11 mouse cellular contexts compared by ENCODE assay signal in genomic region chr11:61487936-61488335, GRCm38 (mm10). TPM values are rescaled to one million over a fixed set of nuclear protein-coding genes. Genes with fewer than 3 reads are reported as not detected.
DNase-seq lines count a peak whose midpoint lies in the region; ATAC-seq and TF ChIP-seq lines count a peak whose summit lies in the region.
"Had no signal": no experiment of that assay in that cellular context is flagged by ENCODE, and none has a peak within 500 bp of the region (broad histone marks: within the 10 kb centered on the region; RNA-seq: fewer than 3 reads in every experiment).

No protein-coding gene starts in this region.

- no peak overlapping the region for H3K9ac ChIP-seq in forebrain, embryonic 14.5 days (ENCODE audit: low read length)
- peak overlapping the region; percentile 22; the same call in 1 of the 2 replicates for H3K9ac ChIP-seq in lung, embryonic 16.5 days (ENCODE audit: low read length)
- no peak overlapping the region for H3K9ac ChIP-seq in stomach, postnatal 0 days (ENCODE audit: low read length)
- H3K9ac ChIP-seq: midbrain, embryonic 13.5 days had no signal

- TF ChIP-seq EP300 in stomach, postnatal 0 days (optimal IDR thresholded peaks at IDR 0.05): no peak

- peaks cover 43% of the 10 kb centered on the region for H3K4me1 ChIP-seq in forebrain, embryonic 14.5 days (ENCODE audit: control insufficient read depth, insufficient read depth, low read length)
- peaks cover 72% of the 10 kb centered on the region for H3K4me1 ChIP-seq in forebrain, embryonic 10.5 days
- H3K4me1 ChIP-seq in lung, embryonic 16.5 days (replicated peaks; ENCODE audit: control insufficient read depth, insufficient read depth, low read length): peaks cover 11% of the 10 kb centered on the region
- H3K4me1 ChIP-seq in limb, embryonic 10.5 days: peaks cover 76% of the 10 kb centered on the region
- peaks cover 4% of the 10 kb centered on the region; the same call in 1 of the 2 replicates for H3K4me1 ChIP-seq in stomach, postnatal 0 days (replicated peaks; ENCODE audit: control insufficient read depth, insufficient read depth)

- 84% methylated on average over 7 of the region's 7 CpGs for WGBS in forebrain, embryonic 14.5 days
- 85% methylated on average over 7 of the region's 7 CpGs for WGBS in forebrain, embryonic 10.5 days
- WGBS in lung, embryonic 16.5 days: 80% methylated on average over 7 of the region's 7 CpGs
- 94% methylated on average over 7 of the region's 7 CpGs for WGBS in limb, embryonic 10.5 days
- 78% methylated on average over 7 of the region's 7 CpGs for WGBS in stomach, postnatal 0 days

- peaks cover 54% of the 10 kb centered on the region for H3K36me3 ChIP-seq in forebrain, embryonic 14.5 days (ENCODE audit: control insufficient read depth, insufficient read depth, low read length)
- peaks cover 66% of the 10 kb centered on the region for H3K36me3 ChIP-seq in forebrain, embryonic 10.5 days (replicated peaks)
- peaks cover 44% of the 10 kb centered on the region for H3K36me3 ChIP-seq in lung, embryonic 16.5 days (ENCODE audit: control insufficient read depth, insufficient read depth, low read length)
- H3K36me3 ChIP-seq in limb, embryonic 10.5 days: peaks cover 67% of the 10 kb centered on the region
- peaks cover 15% of the 10 kb centered on the region for H3K36me3 ChIP-seq in stomach, postnatal 0 days (ENCODE audit: control insufficient read depth, insufficient read depth, low read length)

- no peaks in the 10 kb centered on the region for H3K9me3 ChIP-seq in forebrain, embryonic 14.5 days (replicated peaks; ENCODE audit: control insufficient read depth, low read length)
- H3K9me3 ChIP-seq in forebrain, embryonic 10.5 days: no peaks in the 10 kb centered on the region
- no peaks in the 10 kb centered on the region for H3K9me3 ChIP-seq in lung, embryonic 16.5 days (ENCODE audit: control insufficient read depth, low read length)
- no peaks in the 10 kb centered on the region for H3K9me3 ChIP-seq in limb, embryonic 10.5 days (replicated peaks)
- no peaks in the 10 kb centered on the region for H3K9me3 ChIP-seq in stomach, postnatal 0 days (ENCODE audit: control insufficient read depth, low read length)
- H3K9me3 ChIP-seq: midbrain, embryonic 13.5 days had no signal

- no peaks in the 10 kb centered on the region for H3K27me3 ChIP-seq in forebrain, embryonic 14.5 days (replicated peaks; ENCODE audit: control insufficient read depth, insufficient read depth, low read length)
- no peaks in the 10 kb centered on the region for H3K27me3 ChIP-seq in forebrain, embryonic 10.5 days (ENCODE audit: poor library complexity, severe bottlenecking)
- no peaks in the 10 kb centered on the region for H3K27me3 ChIP-seq in lung, embryonic 16.5 days (ENCODE audit: control insufficient read depth, insufficient read depth, low read depth, low read length)
- no peaks in the 10 kb centered on the region for H3K27me3 ChIP-seq in limb, embryonic 10.5 days (ENCODE audit: low read depth, poor library complexity, severe bottlenecking)
- no peaks in the 10 kb centered on the region for H3K27me3 ChIP-seq in stomach, postnatal 0 days (ENCODE audit: control insufficient read depth, insufficient read depth, low read length)
- H3K27me3 ChIP-seq: midbrain, embryonic 13.5 days had no signal

- DNase-seq in forebrain, embryonic 14.5 days (ENCODE audit: low spot score): no peak
- DNase-seq in forebrain, embryonic 10.5 days (ENCODE audit: extremely low spot score, low spot score): no peak
- no peak for DNase-seq in lung, adult 18-20 months
- DNase-seq in limb, embryonic 10.5 days (ENCODE audit: low spot score): no peak
- DNase-seq in stomach, postnatal 0 days (ENCODE audit: low spot score): no peak
- no peak for DNase-seq in adrenal gland, postnatal 10 days
- DNase-seq: kidney, adult 9 months had no signal

- no peak for TF ChIP-seq CTCF in stomach, postnatal 0 days (IDR thresholded peaks at IDR 0.05; ENCODE audit: low read depth)

- H3K4me3 ChIP-seq in forebrain, embryonic 14.5 days (ENCODE audit: low read depth, low read length): no peak overlapping the region
- no peak overlapping the region for H3K4me3 ChIP-seq in forebrain, embryonic 10.5 days
- H3K4me3 ChIP-seq in lung, embryonic 16.5 days (ENCODE audit: low read length): peak overlapping the region; percentile 57
- no peak overlapping the region for H3K4me3 ChIP-seq in limb, embryonic 10.5 days
- no peak overlapping the region for H3K4me3 ChIP-seq in stomach, postnatal 0 days (ENCODE audit: low read depth, low read length)
- H3K4me3 ChIP-seq: midbrain, embryonic 13.5 days had no signal

- ATAC-seq in forebrain, embryonic 14.5 days: no peak
- ATAC-seq in lung, embryonic 16.5 days (ENCODE audit: low read depth): no peak
- ATAC-seq in stomach, postnatal 0 days (ENCODE audit: low FRiP score, low TSS enrichment): no peak
- ATAC-seq in megakaryocyte, adult 5-6 weeks (ENCODE audit: poor library complexity, severe bottlenecking): no peak
- ATAC-seq: midbrain, embryonic 13.5 days had no signal

- H3K4me2 ChIP-seq in forebrain, embryonic 14.5 days (ENCODE audit: low read length): no peak overlapping the region
- peak overlapping the region; percentile 35 for H3K4me2 ChIP-seq in lung, embryonic 16.5 days (ENCODE audit: low read depth, low read length)
- no peak overlapping the region for H3K4me2 ChIP-seq in stomach, postnatal 0 days (replicated peaks; ENCODE audit: low read depth)
- H3K4me2 ChIP-seq: midbrain, embryonic 13.5 days had no signal

- peak overlapping the region; percentile 68 for H3K27ac ChIP-seq in forebrain, embryonic 14.5 days (ENCODE audit: low read depth, low read length)
- H3K27ac ChIP-seq in forebrain, embryonic 10.5 days: no peak overlapping the region
- H3K27ac ChIP-seq in lung, embryonic 16.5 days (ENCODE audit: low read length): peak overlapping the region; percentile 97
- 0 out of 2 replicates have a peak overlapping the region, but pooled peaks have one; percentile 97 for H3K27ac ChIP-seq in limb, embryonic 10.5 days
- peak overlapping the region; percentile 92; the same call in 1 of the 2 replicates for H3K27ac ChIP-seq in stomach, postnatal 0 days (replicated peaks)
- H3K27ac ChIP-seq: midbrain, embryonic 13.5 days had no signal

RNA-seq across cellular contexts. Expression of gene Mfap4, which starts 2.7 kb away (rescaled TPM):
- polyA plus RNA-seq in forebrain, embryonic 14.5 days (2014; fragmentation: Nextera tagmentation; extraction: Ambion mirVana): 51.6 and 65.7 TPM in 2 replicates
- polyA plus RNA-seq in forebrain, embryonic 10.5 days (2016; fragmentation: Nextera tagmentation; extraction: Ambion mirVana): 50.9 and 53.9 TPM in 2 replicates
- polyA plus RNA-seq in lung, embryonic 16.5 days (2015; fragmentation: Nextera tagmentation; extraction: Ambion mirVana): 1,630 and 1,660 TPM in 2 replicates
- 124 and 208 TPM in 2 replicates for polyA plus RNA-seq in limb, embryonic 10.5 days (2016; fragmentation: Nextera tagmentation; extraction: Ambion mirVana)
- polyA plus RNA-seq in stomach, postnatal 0 days (2015; fragmentation: Nextera tagmentation; extraction: Ambion mirVana): 174 and 184 TPM in 2 replicates
- not detected in 2 replicates for total RNA-seq in megakaryocyte, adult 5-6 weeks (2015)
- not detected in 2 replicates for total RNA-seq in megakaryocyte, adult 5-6 weeks (2017)
- 10 to 100 TPM; 61.8 to 75.9 TPM for total RNA-seq in adrenal gland, postnatal 10 days (2021)

RNA-seq across cellular contexts. Expression of gene Mapk7, which starts 6.3 kb away (rescaled TPM):
- polyA plus RNA-seq in forebrain, embryonic 14.5 days (2014; fragmentation: Nextera tagmentation; extraction: Ambion mirVana): 59.0 and 75.8 TPM in 2 replicates
- polyA plus RNA-seq in forebrain, embryonic 10.5 days (2016; fragmentation: Nextera tagmentation; extraction: Ambion mirVana): 82.8 and 84.4 TPM in 2 replicates
- polyA plus RNA-seq in lung, embryonic 16.5 days (2015; fragmentation: Nextera tagmentation; extraction: Ambion mirVana): 59.6 and 61.8 TPM in 2 replicates
- 87.2 and 94.7 TPM in 2 replicates for polyA plus RNA-seq in limb, embryonic 10.5 days (2016; fragmentation: Nextera tagmentation; extraction: Ambion mirVana)
- 14.5 and 15.4 TPM in 2 replicates for polyA plus RNA-seq in stomach, postnatal 0 days (2015; fragmentation: Nextera tagmentation; extraction: Ambion mirVana)
- 16.2 and 17.7 TPM in 2 replicates for total RNA-seq in megakaryocyte, adult 5-6 weeks (2015)
- total RNA-seq in megakaryocyte, adult 5-6 weeks (2017): 15.4 and 21.4 TPM in 2 replicates
- 10 to 100 TPM; 15.7 to 16.5 TPM for total RNA-seq in adrenal gland, postnatal 10 days (2021)

RNA-seq across cellular contexts. Expression of gene B9d1, which starts 17.0 kb away (rescaled TPM):
- polyA plus RNA-seq in forebrain, embryonic 14.5 days (2014; fragmentation: Nextera tagmentation; extraction: Ambion mirVana): 38.9 and 55.5 TPM in 2 replicates
- 53.0 and 53.3 TPM in 2 replicates for polyA plus RNA-seq in forebrain, embryonic 10.5 days (2016; fragmentation: Nextera tagmentation; extraction: Ambion mirVana)
- 47.3 and 47.9 TPM in 2 replicates for polyA plus RNA-seq in lung, embryonic 16.5 days (2015; fragmentation: Nextera tagmentation; extraction: Ambion mirVana)
- polyA plus RNA-seq in limb, embryonic 10.5 days (2016; fragmentation: Nextera tagmentation; extraction: Ambion mirVana): 45.3 and 46.7 TPM in 2 replicates
- polyA plus RNA-seq in stomach, postnatal 0 days (2015; fragmentation: Nextera tagmentation; extraction: Ambion mirVana): 11.3 and 11.9 TPM in 2 replicates
- not detected in 2 replicates for total RNA-seq in megakaryocyte, adult 5-6 weeks (2015)
- 0.26 TPM in 1 of 2 replicates, not detected in the other for total RNA-seq in megakaryocyte, adult 5-6 weeks (2017)
- total RNA-seq in adrenal gland, postnatal 10 days (2021): 10 to 100 TPM; 14.3 to 17.0 TPM

RNA-seq across cellular contexts. Expression of gene Rnf112, which starts 34.0 kb away (rescaled TPM):
- 6.9 and 10.3 TPM in 2 replicates for polyA plus RNA-seq in forebrain, embryonic 14.5 days (2014; fragmentation: Nextera tagmentation; extraction: Ambion mirVana)
- polyA plus RNA-seq in forebrain, embryonic 10.5 days (2016; fragmentation: Nextera tagmentation; extraction: Ambion mirVana): 0.26 and 0.36 TPM in 2 replicates
- polyA plus RNA-seq in lung, embryonic 16.5 days (2015; fragmentation: Nextera tagmentation; extraction: Ambion mirVana): 0.78 and 1.2 TPM in 2 replicates
- 0.10 and 0.23 TPM in 2 replicates for polyA plus RNA-seq in limb, embryonic 10.5 days (2016; fragmentation: Nextera tagmentation; extraction: Ambion mirVana)
- polyA plus RNA-seq in stomach, postnatal 0 days (2015; fragmentation: Nextera tagmentation; extraction: Ambion mirVana): 0.84 and 1.3 TPM in 2 replicates
- not detected in 2 replicates for total RNA-seq in megakaryocyte, adult 5-6 weeks (2015)
- not detected in 2 replicates for total RNA-seq in megakaryocyte, adult 5-6 weeks (2017)
- total RNA-seq in adrenal gland, postnatal 10 days (2021): 1 to 10 TPM; 1.5 to 2.4 TPM
- polyA plus RNA-seq: heart, postnatal 0 days had no signal
